Mouse (Mus musculus) thymus, adult 18-20 months (tissue): ENCODE data around the gene Lancl1.

ENCODE experiments used
- DNase-seq, 2 experiments: peaks; one replicate each; pipeline ENCODE4 v3.0.0; 2022; ENCODE audit warnings: mixed read lengths in 2 of 2

Lancl1 gene

DNA sequence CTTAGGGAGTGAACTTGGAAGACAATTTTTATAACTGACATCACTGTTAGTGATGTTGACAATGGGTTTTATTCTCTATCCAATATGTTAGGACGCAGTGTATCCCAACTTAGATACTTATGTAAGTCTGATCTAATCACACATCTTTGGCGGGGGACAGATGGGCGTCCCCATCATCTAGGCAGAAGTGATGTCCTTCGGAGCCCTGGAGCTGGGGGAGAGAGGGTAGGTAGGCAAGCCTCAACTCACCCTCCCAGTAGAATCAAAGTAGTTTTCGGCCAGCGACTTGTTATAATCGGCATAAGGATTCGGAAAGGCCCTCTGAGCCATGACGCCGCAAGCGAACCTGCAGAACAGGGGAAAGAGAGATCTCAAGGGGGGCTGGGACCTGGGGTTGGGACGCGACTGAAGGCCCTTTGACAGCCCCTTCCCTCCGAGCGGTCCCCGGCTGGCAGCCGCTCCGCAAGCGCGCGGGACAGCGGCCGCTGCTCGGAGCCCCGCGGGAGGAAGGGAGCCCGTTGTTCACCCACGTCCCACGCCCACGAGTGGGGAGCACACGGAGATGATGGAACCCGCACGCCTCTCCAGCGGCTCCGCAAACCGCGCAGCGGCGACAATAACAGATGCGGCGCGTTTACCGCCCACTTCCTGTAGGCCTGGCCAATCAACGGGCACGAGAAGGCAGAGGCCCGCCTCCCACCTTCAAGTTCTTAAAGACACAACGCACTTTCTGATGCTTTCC, at the start of gene Lancl1:
Gene Lancl1 (minus strand): TSS at position 627 of the 742 bp plus-strand sequence.
- peak; percentile 77 to 85 for DNase-seq

DNA sequence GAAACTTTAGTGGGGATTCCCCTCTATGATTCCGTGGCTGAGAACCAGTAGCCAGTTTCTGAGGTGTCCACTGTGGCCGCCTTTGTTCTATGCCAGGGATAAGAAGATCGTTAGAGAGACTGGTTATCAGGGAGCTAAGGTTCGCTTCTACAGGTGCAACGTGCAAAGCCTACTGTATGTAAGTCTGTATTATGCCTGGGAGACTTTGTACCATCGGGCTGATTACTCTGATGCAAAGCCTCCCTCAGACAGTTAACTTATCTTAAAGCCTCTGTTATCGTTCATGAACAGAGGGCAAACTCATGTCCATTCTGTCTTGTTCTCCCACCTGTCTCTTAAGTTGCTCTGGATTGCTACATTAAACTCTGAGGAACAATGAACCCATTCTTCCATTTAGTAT, 40.5 kb upstream of the Lancl1 start:
- DNase-seq, result no peak

DNA sequence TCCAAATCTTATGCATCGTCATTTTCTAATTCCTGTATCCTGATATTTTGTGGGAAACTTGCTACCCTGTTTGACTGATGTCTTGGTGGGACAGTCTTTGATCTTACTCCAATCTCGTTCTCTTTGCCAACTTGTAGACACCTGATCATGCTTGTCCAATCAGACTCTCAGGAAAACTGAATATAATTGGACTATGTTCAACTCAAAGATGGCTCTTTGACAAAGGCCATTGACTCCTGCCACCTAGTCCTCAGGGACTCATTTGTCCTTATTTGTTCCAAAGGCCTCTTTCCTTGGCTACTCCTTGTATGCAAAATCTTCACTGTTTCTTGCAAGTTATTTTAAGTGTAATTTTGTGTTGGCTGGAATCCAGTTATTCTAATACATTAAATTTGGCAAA, 40.0 kb upstream of the Lancl1 start:
- no peak for DNase-seq

DNA sequence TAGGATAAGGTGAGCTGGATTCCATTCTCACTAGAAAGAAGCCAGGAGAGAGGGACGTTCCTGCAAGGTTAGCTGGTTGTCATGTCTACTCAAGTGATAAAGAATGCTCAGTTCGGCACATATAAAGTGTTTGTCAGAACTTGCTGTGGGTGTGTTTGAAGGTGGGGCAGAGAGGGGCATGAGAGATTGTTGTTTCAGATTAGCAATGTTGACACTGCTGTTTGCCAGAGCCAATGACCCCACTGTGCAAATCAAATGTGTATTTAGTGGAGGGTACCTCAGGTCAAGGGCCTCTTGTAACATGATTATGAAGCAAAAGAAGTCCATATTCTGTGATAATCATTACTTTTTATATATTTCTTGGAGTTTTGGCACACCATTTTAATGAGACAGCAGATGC, 39.1 kb upstream of the Lancl1 start:
- DNase-seq, result no peak

DNA sequence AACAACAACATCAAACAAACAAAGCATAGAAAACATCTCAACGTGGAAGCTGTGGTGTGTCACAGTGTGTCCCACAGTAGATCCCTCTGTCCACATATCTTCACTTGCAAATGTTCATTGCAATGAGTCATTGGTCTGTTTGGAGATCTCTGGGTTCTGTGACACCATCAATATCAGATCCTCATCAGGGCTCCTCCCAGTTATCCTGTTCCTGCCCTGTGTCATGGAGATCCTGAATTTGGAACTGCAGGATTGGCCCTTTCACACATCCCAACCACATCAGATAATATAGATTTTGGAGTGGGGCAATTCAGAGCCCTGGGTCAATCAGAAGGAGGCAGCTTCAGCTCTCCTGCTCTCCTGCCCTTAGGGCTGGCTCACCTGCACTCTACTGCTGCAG, 28.9 kb upstream of the Lancl1 start:
- no peak for DNase-seq

DNA sequence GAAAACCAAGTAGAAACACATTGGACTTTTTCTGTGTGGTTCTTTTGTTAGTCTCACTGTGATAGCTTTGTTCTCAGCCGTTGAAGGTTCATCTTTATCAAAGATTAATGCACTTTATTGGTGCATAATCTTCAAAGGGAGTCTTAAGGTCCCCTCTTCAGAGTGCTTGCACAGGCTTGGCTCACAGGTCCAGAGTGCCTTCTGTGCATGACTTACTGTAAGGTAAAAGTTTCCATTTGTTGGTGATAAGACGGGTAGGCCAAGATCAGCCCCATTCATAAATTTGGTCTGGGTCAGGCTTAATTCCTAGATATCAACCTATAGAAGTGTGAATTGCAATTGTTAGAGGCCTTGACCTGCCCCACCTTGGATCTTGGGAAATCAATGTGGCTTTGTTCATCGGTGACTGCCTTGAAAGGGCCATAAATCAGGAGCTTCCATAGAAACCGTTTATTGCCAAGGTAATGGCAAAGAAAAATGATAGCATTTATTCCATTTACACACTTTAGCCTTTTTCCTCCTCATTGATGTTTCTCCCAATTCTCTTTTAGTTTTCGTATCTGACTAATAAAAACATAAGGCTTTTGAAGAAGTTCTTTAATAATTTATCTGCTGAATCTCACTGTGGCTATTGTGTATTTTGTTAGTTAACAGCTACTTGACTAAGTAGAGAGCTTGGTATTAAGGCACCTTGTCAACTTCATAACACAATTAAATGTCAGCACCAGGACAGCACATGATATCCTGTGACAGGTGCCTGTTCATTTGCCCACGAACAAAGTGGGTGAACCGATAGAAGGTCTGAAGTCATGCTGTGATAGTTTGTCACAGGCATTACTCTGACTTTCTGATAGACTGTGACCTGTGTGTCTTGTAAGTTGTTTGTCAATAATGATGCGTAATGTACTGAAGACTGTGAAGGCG, 26.9 kb upstream of the Lancl1 start:
- DNase-seq, result no peak

DNA sequence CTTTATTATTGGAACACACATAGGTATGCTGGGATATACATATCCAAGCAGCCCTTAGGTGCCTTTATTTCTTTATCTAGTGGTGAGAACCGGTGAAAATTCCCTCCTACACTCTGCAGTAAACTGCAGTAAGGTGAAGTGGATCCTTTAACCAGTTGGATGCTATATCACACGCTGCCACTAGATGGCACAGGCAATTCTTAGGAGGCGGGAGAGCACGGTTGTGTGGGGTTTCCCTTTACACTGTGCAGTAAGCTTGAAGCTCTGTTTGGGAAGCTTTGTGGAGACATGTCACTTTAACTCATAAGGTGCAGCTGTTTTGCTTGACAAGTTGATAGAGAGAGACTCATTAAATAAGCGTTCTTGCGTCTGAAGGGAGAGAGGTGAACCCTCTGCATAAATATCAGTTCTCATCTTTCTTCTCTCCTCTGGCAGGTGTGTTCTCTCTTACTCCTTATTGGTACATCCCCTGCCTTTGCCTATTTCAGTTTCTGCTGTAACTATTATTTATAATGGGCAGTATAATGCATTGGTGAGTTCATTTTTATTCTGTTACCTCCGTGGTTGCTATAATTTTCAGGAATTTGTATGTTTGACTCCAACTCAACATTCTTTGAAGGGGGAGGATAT, 22.9 kb upstream of the Lancl1 start:
- peak; percentile 14 to 22 for DNase-seq

DNA sequence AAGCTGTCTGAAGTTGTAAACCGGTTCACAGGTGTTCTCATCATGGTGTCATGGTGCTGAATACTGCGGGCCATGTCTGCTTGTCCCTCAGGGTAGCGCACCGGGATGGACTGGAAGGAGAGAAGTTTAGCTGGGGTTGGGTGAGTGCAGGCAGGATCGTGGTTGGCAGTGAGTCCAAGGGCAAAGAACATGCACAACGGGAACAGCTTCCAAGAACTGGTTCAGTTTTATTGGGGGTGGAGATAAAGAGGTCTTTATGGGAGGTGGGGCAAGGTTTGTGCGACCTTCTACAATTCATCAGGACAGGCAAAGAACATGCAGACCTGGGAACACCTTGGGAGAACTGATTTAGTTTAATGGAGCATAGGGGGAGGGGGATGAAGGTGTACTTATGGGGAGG, 17.1 kb upstream of the Lancl1 start:
- no peak for DNase-seq

DNA sequence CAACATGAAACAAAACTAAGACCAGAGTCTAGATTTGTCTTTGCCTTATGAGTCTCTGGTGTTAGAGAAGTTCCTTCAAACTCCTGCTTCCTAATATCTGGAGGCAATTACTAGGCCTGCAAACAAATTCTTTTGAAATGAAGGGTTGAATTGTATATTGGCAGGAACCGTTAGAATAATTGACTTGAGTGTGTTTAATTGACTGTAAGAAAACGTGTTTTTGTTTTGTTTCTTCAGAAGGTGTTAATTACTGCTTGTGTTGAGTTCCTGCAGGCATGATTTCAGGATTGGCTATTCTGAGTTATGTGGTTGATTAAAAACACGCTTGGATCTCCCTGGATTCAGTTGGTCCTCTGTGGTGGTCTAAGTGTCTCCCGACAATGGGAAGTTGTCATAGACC, 14.0 kb upstream of the Lancl1 start:
- DNase-seq, result no peak

DNA sequence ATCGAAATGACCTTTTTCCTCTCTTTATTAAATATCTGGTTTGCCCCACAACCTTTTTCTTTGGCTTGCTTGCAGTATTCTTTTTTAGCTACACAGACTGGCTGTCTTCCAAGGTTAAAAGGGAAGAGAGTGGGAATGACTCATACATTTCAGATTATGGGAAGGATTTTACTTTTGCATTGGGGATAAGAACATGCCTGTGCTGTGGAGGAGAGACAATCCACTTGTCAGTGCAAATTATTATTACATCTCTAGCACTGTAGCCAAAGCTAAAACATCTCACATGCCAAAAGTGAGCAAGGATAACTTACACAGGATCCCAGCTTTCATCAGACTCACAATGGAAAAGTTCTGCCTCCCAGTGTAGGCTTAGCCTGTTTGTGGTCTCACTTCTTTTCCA, 10.9 kb upstream of the Lancl1 start:
- DNase-seq, result no peak

DNA sequence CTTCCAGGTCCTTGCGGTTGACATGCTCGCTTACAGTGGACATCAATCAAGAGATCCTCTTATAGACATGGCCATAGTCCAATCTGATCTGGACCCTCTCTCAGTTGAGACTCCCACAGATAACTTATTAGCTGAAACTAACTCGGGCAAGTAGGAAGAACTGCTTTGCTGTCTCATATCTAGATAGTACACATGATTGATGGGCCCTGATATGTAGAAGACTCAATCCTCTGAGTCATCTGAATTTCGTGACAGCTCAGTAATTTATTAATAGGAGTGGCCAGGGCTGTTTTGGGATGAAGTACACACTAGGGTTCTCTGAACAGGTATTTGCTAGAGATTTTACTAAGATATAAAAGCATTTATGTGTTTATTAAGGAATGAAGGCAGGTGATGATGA, 10.0 kb upstream of the Lancl1 start:
- no peak for DNase-seq

DNA sequence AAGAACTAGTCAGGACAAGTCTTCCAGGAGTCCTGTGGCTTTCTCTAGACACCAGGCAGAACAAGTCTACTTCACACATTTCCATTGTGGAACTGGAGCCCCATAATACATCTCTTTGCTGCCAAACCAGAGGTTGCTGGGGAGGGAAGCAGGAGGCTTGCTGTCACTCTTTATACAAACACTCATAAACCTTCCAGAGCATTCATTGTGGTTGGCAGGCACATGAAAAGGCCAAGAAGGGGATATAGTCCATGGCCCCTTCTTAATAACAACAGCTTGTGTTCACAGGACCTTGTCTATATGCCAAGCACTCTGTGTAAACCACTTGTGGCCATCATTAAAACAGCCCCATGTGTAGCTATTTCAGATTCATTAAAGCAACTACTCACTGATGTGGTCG, 6.4 kb upstream of the Lancl1 start:
- DNase-seq, result no peak

DNA sequence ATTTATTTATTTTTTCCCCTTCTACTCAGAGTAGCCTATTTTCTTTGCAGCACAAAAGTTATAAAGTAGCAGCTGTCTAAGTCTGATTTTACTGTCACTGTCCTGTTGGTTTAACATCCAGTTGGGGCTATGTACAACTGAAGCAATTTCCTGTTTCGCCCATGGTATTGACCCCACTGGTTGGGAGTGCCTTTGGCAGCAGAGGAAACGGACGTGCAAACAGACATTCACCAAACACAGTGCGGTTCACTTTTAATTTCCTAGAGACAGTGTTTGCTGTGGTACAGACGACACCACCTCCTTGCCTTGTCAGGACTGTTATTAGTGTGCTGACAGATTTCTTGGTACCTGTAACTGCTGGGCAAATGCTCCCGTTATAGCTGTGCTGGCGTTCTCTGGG, 3.9 kb upstream of the Lancl1 start:
- DNase-seq, result no peak

DNA sequence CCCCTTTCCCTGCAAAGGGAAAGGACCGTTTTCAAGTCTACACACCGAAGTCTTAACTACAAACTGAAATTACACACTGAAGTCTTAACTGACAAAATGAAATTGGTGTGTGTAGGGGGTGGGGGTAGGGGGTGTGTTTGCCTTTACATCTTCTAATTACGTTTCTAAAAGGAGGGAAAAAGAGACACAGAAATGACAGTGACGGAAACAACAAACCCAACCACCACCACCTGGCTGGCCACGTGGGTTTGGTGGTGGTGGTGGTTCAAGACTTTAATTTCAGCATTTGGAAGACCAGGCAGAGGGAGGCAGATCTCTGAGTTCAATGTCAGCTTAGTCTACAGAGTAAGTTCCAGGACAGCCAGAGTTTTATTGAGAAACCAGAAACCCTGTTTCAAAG, 411 bp upstream of the Lancl1 start:
- DNase-seq, result no peak

DNA sequence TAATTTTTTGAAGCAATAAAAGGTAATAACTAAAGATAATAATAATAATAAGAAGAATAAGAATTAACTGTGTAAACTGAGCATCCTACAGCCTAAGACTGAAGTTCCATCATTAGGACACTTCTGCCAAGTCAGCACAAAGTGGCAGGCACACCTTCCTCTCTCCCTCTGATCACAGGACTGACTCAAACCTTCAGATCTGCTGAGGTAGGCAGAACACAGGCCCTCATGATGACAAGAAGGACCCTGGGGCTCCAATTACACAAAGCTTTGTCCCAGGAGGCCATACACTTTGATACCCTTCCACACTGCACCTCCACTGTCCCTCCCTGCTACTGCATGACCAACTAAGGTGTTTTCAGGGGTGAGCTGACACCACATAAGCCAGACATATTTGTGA, 1.5 kb downstream of the Lancl1 start:
- no peak for DNase-seq

DNA sequence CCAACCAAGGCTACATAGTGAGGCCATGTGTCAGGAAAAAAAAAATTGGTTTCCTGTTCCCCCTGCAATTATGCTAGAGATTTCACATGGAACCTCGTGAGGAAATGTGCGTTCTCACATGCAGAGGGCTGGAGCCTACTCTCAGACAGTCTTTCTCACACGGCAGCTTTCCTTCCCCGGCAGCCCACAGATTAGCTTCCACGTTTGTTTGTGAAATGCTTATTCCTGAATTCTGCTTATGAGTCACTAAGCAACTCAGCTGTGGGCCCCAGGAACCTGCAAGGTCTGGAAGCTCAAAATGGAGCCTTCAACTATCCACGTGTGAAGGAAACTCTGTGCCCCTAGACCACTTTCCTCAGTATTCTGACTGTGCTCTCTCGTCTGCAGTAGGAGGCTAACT, 5.4 kb downstream of the Lancl1 start:
- no peak for DNase-seq

DNA sequence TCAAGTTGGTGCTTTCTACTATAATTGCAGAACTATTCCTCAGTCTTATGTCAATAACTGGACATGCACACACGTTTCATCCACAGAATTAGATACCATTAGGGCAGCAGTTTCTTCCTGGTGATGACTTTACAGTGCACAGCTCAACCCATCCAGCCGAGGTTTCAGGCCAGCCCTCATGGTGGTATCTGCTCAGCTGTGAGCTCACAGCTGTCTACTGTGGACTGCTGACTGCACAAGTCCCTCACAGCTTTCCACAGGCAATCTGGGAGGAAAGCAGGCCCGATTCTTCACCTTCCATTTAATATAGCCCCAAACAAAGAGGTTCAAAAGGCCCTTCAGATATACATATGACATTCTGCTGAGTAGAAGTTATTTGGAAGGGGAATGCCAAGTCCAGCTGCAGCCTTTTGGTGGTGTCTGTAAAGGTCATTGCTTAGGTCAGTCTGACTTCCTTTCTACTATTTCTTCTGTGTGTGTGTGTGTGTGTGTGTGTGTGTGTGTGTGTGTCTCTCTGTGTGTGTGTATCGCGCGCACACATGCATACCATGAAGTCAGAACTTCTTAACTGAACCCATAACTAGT, 11.7 kb downstream of the Lancl1 start:
- DNase-seq, result no peak

DNA sequence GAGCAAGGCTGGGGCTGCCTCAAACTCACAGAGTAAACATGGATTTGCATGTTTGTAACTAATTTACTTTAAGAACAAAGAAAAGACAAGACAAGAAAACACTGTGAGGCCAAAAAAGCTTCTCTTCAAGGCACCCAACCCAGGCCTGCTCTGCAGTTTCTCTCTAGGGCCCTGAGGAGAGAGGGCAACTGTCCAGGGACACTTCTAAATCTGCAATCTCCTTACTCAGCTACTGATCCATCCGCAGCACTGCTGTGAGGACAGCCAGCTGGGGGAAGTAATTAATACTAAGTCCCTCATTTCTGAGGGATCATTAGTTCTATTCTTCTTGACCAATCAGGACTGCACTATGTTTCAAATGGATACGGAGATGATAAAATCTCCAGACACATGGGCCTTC, 12.5 kb downstream of the Lancl1 start:
- DNase-seq, result no peak

DNA sequence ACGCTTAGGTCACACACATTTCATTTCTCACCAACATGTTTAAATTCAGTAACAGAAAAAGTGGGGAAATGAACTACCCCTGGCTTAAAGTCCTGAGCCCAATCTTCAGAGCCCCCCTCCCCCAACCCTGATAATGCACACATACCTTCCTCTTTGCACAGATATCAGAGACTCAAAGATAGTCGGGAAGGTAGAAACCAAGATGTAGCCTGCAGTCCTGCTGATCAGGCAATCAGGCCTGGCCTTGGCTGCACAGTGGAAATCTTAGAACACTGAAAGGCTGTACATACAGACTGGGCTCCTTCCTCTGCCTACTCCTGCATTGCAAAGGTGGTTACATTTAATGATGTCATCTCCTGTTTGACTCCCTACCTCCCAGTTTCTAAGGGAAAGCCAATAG, 15.9 kb downstream of the Lancl1 start:
- DNase-seq, result no peak

DNA sequence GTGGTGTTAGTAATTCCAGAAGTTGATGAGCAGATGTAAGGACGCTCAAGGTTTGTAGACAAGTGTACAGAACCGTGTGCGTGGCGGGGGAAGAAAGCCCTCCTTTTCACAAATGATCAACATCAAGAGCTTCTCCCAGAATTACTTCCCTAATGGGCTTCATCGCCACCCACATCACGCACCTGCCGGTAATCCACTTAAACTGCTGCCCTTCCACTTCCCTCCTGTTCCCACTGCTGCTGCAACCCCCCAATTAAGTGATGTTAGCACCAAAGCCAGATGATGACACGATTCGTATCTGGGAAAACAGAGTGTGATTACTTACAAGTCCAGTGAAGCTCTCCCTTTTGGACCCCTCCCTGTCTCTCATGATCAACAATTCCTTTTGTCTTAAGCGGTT, 16.6 kb downstream of the Lancl1 start:
- no peak for DNase-seq

DNA sequence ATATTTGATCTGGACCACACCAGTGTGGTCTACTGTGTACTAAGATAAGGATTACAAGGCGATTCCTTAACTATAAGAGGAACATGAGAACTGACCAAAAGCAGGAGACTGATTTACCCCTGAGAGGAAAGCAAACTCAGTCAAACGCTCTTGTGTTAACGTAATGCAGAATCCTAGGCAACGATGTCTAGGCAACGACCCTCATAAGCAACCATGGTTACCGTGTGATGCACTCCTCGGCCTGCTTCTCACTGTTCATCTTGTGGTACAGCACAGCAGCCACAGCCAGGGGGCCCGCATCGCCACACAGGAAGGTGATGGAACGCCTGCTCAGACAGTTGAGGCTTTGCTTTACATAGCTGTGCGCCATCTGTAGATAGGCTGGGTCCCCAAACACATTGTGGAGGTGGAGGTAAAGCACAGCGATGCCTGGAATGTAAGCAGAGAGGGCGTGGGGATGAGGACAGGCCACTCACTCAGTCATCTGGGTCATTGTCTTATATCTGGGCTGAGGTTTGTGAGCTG, 18.0 kb downstream of the Lancl1 start:
- DNase-seq, result no peak

DNA sequence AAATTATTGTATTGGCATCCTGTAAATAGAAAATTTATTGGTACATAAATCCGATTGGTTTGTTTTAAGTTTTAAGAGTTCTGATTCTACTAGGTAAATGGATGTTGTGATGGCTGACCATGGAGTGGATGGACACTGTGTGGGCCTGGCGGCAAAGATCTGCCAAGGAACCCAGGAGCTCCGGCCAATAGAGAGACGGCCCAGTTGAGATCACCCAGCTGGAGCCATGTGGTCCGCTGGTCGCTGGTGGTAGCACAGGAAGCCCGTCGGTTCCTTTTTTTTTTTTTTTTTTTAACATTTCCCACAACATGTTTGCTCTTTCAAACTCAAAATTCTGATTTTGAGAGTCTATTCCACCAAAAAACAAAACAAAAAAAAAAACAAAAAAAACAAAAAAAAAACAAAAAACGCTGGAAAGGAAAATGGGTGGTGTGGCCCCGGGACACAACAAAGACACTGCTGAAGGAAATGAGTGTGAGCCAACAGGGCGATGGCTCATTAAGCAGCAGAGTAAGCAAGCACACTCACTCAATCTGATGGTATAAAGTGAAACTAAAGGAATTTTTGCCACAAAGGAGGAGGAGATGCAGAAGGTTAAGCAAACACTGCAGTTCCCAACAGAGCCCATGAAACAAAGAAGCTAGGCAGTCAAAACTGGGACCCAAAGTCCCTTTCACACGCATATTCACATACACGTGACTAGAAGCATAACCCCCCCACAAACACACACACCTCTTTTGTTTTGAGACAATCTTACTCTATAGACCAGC, 21.4 kb downstream of the Lancl1 start:
- no peak for DNase-seq
